Mouse (Mus musculus) embryo, embryonic 11.5 days (tissue): ENCODE measurements around the gene Ppie.
"Not testable (repeated sequence)": the region's sequence is repeated elsewhere in the genome, so short reads cannot be mapped to it uniquely, and the experiment has no call there.

ENCODE experiments used
- DNase-seq: peaks from one replicate; pipeline ENCODE4 v3.0.0-alpha.2; 2012; ENCODE audit warnings: low read depth, low spot score

Gene Ppie

DNA sequence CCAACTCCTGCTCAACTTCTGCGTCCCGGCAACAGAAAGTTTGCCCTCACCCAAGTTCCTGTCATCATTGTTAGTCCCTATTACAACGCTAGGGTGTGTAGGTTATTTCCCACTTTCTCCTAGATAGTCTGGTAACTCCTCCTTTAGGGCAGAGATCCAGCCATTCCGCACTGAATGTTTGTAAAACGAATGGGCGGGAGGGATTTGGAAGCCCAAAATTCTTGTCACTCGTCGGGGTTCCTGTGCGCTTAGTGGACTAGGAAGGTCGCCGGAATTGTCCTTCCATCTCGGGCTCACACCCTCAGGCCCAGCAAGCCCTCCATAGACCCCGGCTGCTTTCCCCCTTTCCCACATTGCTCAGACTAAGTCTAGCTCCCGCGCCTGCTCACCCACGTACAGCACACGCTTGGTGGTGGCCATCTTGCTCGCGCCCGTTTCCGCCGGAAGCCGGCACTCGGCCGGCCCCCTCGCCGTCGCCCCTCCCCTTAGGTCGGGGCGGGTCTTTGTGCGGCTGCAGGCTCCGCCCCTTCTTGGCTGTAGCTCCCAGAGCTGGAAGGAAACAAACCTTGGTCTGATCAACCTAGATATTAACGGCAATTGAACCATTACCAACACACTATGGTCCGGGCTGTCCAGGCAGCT, at the start of gene Ppie:
Gene Ppie (minus strand): TSS at position 439 of the 642 bp plus-strand sequence.
- peak; percentile 74 for DNase-seq

DNA sequence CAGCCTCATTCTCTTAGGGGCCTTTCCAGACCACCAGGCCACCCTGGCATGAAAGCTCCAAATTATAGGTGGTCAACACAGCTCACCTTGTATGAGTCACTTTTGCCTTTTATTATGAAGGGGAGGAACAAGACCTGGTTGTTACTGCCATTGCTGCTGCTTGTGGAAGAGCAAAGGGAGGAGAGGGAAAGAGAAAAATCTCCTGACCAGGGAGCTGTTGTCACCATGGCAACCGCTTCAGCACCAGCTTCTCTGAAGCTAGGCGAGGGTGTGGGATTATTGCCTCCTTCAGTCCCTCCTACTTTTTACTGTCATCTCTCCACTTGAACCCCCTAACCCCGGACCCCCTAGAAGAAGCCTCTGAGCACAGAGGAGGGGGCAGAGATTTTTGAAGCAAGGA, 45.1 kb upstream of the Ppie start:
- no peak for DNase-seq

- DNase-seq: peak; percentile 69
Measured at GRCm38 (mm10) chr4:123183239-123184056, 43.7 kb upstream of the Ppie start.

DNA sequence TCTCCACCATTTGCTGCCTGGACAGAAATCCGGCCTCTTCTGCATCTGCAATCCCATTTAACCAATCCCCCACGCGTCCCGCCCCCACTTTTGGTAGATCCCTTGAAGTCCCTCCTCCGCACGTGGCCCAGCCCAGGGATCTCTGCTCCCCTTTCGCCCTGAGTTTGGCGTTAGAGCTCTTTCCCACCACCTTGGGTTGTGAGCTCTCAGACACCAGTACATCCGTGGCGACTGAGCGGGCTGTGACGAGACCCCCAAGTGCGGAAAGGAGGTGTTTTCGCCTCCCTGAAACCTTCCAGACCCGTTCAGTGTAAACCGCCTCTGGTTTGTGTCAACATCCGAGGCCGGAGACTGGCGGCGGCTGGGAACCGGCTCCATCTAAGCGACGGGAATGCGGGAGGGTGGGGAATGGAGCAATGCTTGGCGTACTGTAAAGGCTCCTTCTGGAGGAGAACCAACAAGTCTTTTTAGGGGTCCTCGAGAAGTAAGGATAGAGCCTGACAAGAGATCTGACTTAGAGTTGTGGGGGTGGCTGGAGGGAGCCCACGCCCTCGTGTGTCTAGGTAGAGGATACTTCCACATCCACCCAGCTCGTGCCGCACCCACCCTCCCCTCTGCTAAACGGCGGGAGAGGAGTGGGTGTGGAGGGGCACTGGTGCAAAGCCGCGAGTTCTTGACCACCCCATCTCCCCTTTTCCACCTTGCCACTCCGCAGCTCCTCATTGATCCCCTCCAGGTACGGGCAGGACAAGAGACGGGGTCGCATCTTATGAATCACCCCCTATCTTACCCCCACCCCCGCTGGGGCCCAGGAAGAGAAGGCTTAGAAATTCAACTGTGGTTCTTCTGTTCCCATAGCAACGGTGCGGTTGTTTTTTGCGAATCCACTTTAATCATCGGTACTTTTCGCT, 42.8 kb upstream of the Ppie start, which contains the start of gene Hpcal4:
Gene Hpcal4 (plus strand): TSS at position 900 of the 911 bp plus-strand sequence.
- DNase-seq: no peak

DNA sequence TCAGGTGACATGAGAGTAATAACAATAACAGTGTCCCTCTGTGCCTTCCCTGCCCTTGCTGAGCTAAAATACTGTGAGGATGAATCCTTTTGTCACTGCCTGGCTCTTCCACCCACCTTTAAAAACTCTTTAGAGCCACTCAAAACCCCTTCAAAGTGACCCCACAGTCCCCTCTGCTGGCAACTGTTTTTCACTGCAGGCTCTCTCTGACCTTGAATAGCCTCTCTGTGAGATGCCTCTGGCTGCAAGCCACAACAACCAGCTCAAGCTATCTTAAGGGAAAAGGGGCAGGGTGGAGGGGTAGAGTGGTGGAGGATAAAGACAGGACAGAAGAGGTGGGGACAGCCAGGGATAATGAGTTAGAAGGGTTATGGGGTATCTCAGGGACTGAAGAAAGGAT, 32.1 kb upstream of the Ppie start:
- DNase-seq: no peak

DNA sequence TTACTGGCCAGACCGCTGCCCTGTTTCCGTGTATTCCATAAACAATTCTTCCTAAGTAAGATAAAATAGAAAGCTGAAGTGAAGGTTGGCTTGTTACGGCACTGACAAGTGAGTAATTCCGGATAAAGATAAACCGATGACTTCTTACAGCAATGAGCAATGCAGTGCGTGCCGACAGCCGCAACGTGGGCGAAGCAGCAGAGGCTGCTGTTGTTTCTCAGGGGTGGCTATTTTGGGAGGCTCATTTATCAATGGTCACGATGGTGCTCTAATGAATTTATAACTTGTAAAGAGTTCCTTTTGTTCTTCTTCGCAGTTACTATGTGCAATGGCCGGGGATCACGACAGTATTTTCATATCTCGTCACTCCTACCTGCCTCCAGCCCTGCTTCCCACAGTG, 24.4 kb upstream of the Ppie start:
- no peak for DNase-seq

- no peak for DNase-seq
Measured at GRCm38 (mm10) chr4:123162305-123162917, 22.7 kb upstream of the Ppie start.

- DNase-seq: not testable (repeated sequence)
Measured at GRCm38 (mm10) chr4:123161251-123161650, 21.5 kb upstream of the Ppie start.

DNA sequence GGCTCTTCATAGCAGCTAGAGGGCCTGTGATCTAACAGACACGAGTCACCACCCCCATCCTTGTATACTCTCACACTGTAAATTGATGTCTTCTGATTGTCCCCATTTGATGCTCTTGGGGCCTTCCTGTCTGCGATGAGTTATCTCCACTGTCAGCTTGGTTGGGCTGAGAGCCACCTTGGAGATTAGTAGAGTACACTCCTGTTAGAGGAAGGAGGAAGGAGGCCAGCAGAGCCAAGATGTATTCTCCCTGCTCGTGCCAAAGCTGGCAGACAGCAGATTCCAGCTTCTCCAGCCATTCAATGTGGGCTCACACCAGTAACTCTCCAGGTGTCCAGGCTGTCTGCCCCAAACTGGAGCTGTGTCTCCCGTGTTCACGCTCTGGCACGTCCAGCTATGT, 20.8 kb upstream of the Ppie start:
- no peak for DNase-seq

DNA sequence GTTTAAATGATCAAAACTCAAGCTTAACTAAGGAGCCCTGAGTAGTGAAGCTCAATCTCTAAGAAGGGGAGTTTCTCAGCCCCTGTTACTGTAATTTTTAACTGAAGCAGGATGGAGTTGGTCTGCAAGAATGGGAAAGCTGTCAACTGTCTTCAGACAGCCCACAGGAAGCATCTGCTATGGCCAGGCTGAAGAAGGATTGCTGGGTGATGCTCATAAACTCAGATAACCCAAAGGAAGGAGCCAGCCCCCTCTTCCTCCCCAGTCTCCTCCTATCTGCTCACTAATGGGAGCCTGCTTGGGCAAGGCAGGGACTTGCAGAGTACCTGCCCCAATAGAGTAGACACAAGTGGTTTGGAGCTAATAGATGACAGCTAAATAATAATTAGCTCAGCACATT, 16.1 kb upstream of the Ppie start:
- no peak for DNase-seq

DNA sequence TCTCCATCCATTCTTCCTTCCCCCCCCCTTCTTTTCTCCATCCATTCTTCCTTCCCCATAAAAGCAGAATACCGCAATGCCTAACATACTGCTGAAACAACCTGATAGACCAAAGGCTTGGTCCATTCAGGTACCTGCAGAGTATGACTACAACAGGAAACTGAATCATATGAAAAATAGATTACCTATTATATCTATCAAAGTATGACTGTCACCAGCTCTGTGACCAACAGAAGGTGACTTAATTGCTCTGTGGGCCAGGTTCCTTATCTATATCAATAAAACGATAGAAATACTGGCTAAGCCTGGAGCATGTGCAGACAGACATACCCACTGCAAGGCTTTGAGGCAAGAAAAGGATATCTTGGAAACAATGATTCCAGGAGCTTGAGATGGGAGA, 15.7 kb upstream of the Ppie start:
- no peak for DNase-seq

- peak; percentile 38 for DNase-seq
Measured at GRCm38 (mm10) chr4:123155004-123155403, 15.3 kb upstream of the Ppie start.

- no peak for DNase-seq
Measured at GRCm38 (mm10) chr4:123152976-123153375, 13.2 kb upstream of the Ppie start.

DNA sequence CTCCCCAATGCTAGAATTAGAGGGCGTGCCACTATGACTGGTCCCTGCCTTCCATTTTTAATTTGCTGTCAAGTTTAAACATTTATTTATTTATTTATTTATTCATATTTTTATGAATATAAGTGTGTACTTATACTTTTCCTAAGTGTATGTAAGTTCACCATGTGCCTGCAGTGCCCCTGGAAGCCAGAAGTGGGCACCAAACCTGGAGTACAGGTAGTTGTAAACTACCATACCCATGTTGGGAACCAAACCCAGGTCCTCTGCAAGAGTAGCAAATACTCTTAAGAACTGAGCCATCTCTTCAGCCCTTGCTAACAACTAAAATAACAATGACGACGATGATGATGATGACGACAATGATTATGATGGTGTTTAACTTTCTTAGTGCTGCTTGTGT, 12.3 kb upstream of the Ppie start:
- DNase-seq: no peak

DNA sequence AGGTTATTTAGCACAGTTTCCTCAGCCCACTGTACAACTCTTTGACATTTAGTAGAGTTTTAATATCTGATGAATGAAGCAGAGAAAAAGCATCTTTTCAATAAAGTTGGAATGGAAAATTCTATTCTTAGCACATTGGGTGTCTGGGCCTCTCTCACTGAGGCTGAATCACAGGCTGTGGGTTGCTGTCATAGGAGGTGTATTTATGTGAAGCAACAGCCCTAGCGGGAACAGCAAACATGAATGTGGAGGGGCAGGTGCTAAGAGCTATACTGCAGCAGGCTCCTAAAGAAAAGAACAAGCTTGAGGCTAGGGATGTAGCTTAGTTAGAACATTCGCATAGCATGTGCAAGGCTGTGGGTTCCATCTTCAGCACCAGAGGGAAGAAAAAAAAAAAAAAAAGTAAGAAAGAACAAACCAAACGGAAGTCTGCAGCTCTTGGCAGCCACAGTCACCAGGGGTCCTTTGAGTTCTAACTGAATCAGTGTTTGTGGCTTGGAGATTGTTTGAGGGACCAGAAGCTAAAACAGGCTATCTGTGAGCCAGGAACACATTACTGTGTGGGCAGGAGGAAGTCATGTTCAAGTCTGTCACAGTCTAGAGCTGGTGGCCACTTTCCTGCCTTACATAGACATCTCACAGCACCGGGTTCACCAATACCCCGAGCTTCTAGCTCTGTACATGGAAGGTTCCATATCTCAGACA, 7.8 kb upstream of the Ppie start:
- DNase-seq: no peak

DNA sequence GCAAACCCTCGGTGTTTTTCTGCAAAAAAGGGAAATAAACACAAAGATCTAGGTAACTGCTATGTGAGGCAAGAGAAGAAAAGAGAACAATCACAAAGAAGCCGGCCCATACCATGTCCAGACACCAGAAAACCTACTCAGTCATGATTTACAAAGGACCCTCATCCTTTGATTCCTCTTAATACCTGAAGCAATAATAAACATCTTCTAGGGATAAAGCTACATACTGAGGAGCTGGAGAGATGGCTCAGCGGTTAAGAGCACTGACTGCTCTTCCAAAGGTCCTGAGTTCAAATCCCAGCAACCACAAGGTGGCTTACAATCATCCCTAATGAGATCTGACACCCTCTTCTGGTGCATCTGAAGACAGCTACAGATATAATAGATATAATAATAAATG, 2.2 kb downstream of the Ppie start:
- DNase-seq: no peak

DNA sequence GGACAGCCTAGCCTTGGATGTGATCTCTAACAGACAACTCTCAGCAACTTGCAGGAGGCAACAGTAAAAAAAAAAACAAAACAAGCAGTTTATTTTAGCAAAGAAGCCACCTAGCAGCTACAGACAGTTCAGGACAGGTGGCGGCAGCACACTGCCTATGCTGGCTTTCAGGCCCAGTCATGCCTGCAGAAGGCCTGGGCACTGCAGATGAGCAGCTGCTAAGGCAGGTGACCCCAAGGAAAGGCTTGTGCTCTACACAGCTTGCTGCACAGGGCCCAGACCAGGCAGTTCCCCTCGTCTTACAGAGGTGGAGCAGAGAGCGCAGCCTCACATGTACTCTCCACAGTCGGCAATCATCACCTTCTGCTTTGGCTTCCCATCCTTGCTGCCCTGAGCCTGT, 12.7 kb downstream of the Ppie start:
- no peak for DNase-seq

- no peak for DNase-seq
Measured at GRCm38 (mm10) chr4:123126626-123127025, 13.1 kb downstream of the Ppie start.

- no peak for DNase-seq
Measured at GRCm38 (mm10) chr4:123121286-123121685, 18.5 kb downstream of the Ppie start.

- DNase-seq: not testable (repeated sequence)
Measured at GRCm38 (mm10) chr4:123116640-123117039, 23.1 kb downstream of the Ppie start.

DNA sequence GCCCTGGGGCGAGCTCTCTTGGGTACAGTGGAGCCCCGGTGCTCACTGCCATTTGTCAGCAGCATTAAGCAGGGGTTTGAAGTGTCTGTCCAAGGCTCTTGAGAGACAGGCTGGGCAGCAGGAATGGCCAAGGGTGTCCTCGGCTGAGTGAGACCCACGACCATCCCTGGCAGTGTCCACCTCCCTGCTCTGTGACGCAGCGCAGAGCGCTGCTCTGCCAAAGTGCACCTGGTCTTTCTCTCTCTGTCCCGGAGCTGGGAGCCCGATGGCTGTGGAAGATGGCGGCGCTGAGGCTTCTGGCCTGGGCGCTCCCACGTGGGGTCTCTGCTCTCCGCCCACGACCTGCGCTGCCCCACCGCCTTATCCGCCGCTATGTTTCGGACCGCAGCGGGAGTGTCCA, 23.7 kb downstream of the Ppie start, which contains the start of gene Oxct2b:
Gene Oxct2b (plus strand): TSS at position 256 of the 400 bp plus-strand sequence.
- DNase-seq: no peak
